Mouse (Mus musculus) heart, postnatal 0 days (tissue): Measurements from ENCODE around the gene H2-M5.
"Not testable (repeated sequence)": the region's sequence is repeated elsewhere in the genome, so short reads cannot be mapped to it uniquely, and the experiment has no call there.

Source experiments
- CTCF ChIP-seq: IDR thresholded peaks from 2 replicates; pipeline ENCODE4 v1.5.1; 2016; ENCODE audit warnings: antibody characterized with exemption, control low read depth, low read depth
- EP300 ChIP-seq: IDR thresholded peaks from 2 replicates; pipeline ENCODE4 v1.6.1; 2016; ENCODE audit warnings: antibody characterized with exemption, low read depth

DNA sequence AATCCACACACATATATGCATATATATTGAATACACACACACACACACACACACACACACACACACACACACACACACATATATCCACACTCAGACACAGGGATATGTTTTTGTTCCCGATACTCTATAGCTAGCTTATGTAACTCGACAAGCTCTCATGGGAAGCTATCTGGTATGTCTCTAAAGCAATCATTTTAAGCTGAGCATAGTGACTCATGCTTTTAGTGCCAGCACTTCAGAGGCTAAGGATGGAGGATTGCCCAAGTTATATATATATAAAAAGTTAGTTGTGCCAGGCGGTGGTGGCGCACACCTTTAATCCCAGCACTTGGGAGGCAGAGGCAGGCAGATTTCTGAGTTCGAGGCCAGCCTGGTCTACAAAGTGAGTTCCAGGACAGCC is 29.9 kb upstream of the H2-M5 start:
- TF ChIP-seq CTCF, EP300: not testable (repeated sequence)
